Mouse (Mus musculus): ENCODE data around the gene Kif12.

DNA sequence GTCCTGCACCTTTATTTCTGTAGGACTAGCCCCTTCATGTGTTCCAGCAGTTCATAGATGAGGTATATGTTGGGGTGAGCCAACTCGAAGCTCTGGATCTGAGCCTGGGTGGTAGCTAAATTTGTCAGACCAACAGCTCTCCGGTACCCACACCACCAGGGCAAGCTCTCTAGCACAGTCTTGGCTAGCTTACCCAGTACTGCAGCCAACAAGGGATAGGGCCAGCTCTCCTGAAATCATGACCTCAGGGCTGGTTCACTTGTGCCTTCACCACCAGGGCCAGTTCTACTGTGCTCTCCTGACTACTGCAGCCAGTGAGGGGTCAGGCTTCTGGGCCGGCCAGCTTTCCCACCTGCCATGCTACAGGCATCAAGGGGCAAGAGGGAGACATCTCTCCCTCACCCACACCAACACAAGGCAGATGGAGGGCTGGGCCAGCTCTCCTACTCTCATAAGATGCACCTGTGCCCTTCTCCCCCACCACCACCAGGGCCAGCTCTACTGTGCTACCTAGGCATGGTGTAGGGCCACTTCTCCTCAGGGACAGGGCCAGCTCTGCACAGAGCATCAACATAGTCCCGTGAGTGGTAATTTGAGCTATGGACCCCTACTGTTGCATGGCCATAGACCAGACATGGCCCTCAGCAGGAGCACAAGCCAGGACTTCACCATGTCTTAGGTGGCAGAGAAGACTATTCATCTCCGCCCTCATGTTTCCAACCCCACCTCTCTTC is 41.9 kb downstream of the Kif12 start:
- TF ChIP-seq POLR2A (IDR thresholded peaks at IDR 0.05; ENCODE audit: borderline replicate concordance, extremely low read depth, insufficient read depth, insufficient read length, poor library complexity, severe bottlenecking) (no peak), CTCF (IDR thresholded peaks at IDR 0.05; ENCODE audit: borderline replicate concordance, extremely low read depth, insufficient read depth, insufficient read length) (no peak)
